Mouse (Mus musculus): ENCODE results near the gene Nmt2.

- no peak for TF ChIP-seq CTCF (IDR thresholded peaks at IDR 0.05; ENCODE audit: extremely low read depth, insufficient read length, insufficient replicate concordance, low read depth, low read length)
- TF ChIP-seq POLR2A (IDR thresholded peaks at IDR 0.05; ENCODE audit: low read depth, low read length): no peak
Observed at GRCm38 (mm10) chr2:3295826-3296225, 11.8 kb downstream of the Nmt2 start.

Measured in small intestine, adult 2 months (tissue).